Mouse (Mus musculus) lung, adult 2 months (tissue): ENCODE data around the gene Gm43738.

ENCODE experiments used
- CTCF ChIP-seq: fragments of 200-500 bp; IDR thresholded peaks from 2 replicates; pipeline ENCODE4 v1.5.1; 2011; ENCODE audit warnings: mild to moderate bottlenecking, low read length, control low read depth; ENCODE audit not compliant: insufficient read depth
- POLR2A ChIP-seq: fragments of 200-500 bp; IDR thresholded peaks from 2 replicates; pipeline ENCODE4 v1.6.1; 2011; ENCODE audit warnings: low read depth, mild to moderate bottlenecking, control low read depth, low read length, borderline replicate concordance; ENCODE audit errors: extremely low read depth

DNA sequence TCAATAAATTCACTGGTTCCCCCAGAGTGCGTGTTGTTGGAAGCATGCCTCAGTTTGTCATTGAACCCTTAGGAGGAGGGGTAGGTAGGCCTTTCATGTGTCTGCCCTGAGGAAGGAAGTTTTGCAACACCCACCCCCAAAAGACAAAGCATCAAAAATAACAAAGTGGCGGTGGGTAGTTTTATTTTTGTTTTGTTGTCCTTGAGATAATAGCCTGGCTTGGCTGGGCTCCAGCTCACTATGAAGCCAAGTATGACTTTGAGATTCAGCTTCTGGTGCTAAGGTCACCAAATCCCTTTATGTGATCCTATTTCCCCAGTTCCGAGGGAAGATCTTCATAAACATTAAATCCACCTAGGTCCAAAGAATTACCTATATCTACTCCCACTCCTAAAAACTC, 23.3 kb upstream of the Gm43738 start:
- TF ChIP-seq CTCF = no peak
- no peak for TF ChIP-seq POLR2A
